Mouse (Mus musculus): ENCODE results near the gene Acer2. TPM values are rescaled to one million over a fixed set of nuclear protein-coding genes. Genes with fewer than 3 reads are reported as not detected.
A peak's percentile ranks its signal among the peaks of the same experiment; 100 is the strongest.

Gene Acer2
- polyA plus RNA-seq, 1 experiment: 12.7 TPM

- TF ChIP-seq CTCF (IDR thresholded peaks at IDR 0.05; ENCODE audit: borderline replicate concordance, extremely low read depth, insufficient read depth, insufficient read length) (no peak), POLR2A (IDR thresholded peaks at IDR 0.05; ENCODE audit: borderline replicate concordance, extremely low read depth, insufficient read depth, insufficient read length, poor library complexity, severe bottlenecking) (no peak)
- DNase-seq (ENCODE audit: low read depth): no peak
These were observed 52.8 kb downstream of the Acer2 start for GRCm38 (mm10) chr4:86926997-86927396.

DNA sequence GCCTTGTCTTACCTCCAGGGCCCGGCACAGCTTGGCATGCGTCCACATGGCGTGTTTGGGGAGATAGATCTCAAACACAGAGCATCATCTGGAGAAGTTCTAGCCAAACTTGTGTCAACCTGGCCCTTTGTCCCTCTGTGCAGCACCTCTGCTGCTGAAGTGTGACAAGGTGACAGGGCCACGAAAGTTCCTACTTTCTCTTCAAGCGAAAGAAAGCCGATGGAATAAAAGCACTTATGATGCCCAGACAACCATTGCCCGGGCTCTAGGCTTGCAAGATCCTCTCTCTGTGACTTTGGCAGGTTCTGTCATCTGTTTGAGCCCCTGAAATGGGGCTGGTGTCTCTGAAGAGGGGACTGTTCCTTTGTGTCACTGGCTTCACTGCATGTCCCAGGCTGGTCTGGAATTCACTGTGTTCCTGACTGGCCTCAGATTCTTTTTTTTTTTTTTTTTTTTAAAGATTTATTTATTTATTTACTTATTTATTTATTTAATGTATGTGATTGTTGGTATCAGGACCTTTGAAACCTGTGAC, 56.0 kb downstream of the Acer2 start:
- peak; percentile 22 for DNase-seq (ENCODE audit: low read depth)
- TF ChIP-seq POLR2A (IDR thresholded peaks at IDR 0.05; ENCODE audit: borderline replicate concordance, extremely low read depth, insufficient read depth, insufficient read length, poor library complexity, severe bottlenecking) (no peak), CTCF (IDR thresholded peaks at IDR 0.05; ENCODE audit: borderline replicate concordance, extremely low read depth, insufficient read depth, insufficient read length) (no peak)

- peak; percentile 79 for DNase-seq (ENCODE audit: low read depth)
- TF ChIP-seq POLR2A (IDR thresholded peaks at IDR 0.05; ENCODE audit: borderline replicate concordance, extremely low read depth, insufficient read depth, insufficient read length, poor library complexity, severe bottlenecking) (no peak), CTCF (IDR thresholded peaks at IDR 0.05; ENCODE audit: borderline replicate concordance, extremely low read depth, insufficient read depth, insufficient read length) (no peak)
These were observed 56.6 kb downstream of the Acer2 start for GRCm38 (mm10) chr4:86930636-86931456.

- no peak for DNase-seq (ENCODE audit: low read depth)
- TF ChIP-seq POLR2A (IDR thresholded peaks at IDR 0.05; ENCODE audit: borderline replicate concordance, extremely low read depth, insufficient read depth, insufficient read length, poor library complexity, severe bottlenecking) (no peak), CTCF (IDR thresholded peaks at IDR 0.05; ENCODE audit: borderline replicate concordance, extremely low read depth, insufficient read depth, insufficient read length) (peak; percentile 33; the same call in 1 of the 2 replicates)
These were observed 58.8 kb downstream of the Acer2 start for GRCm38 (mm10) chr4:86933026-86933425.

DNA sequence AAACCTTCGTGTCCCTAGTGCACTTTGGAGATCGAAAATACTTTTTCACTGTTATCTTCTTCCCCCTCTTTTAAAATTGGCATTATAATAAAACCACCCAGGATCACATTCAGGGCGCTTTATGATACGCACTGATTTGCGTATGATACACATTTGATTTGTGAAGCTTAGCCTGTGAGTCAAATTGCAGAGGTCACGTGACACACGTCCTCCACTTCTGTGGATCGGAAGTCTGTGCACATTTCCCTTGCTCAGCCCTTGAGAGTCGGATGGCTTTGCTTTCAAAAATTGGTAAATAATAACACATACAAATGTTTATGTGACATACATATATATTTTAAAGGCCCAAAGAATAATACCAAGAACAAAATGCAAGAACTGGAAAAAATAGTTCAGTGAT, 62.0 kb downstream of the Acer2 start:
- TF ChIP-seq CTCF (IDR thresholded peaks at IDR 0.05; ENCODE audit: borderline replicate concordance, extremely low read depth, insufficient read depth, insufficient read length) (no peak), POLR2A (IDR thresholded peaks at IDR 0.05; ENCODE audit: borderline replicate concordance, extremely low read depth, insufficient read depth, insufficient read length, poor library complexity, severe bottlenecking) (no peak)
- DNase-seq (ENCODE audit: low read depth): no peak

DNA sequence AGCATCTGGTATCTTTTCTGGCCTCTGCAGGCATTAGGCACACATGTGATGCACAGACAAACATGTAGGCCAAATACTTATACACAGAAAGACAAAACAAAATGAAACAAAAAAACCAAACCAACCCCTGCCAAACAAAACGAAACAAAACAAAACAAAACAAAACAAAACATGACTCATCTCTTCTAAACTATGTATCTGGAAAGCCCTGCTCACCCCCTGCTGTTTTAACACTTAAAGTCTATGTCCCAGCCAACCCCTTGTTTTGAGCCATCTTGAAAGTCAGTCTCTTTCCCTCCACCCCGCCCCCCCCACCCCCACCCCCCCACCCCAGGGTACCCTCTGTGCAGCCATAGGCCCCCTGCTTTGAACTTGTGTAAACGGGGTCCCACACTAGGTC, 62.5 kb downstream of the Acer2 start:
- no peak for DNase-seq (ENCODE audit: low read depth)
- TF ChIP-seq CTCF (IDR thresholded peaks at IDR 0.05; ENCODE audit: borderline replicate concordance, extremely low read depth, insufficient read depth, insufficient read length) (no peak), POLR2A (IDR thresholded peaks at IDR 0.05; ENCODE audit: borderline replicate concordance, extremely low read depth, insufficient read depth, insufficient read length, poor library complexity, severe bottlenecking) (no peak)

DNA sequence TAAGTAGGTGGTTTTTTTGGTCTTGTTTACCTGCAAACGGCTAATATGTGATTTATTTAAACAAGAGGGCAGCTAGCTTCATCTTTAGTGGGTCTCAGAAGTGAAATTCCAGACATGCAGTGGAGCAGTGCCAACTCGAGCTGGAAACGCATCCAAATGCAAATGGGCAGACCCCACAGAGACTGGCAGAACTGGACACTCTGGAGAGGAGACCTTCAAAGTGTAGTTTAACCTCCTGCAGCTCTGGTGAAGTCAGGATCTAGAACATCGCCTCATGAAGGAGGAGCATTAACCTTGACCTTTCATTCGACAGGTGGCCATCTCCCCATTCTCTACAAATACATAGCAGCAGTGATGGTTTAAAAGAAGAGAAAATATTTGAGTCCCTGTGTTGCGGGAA, 68.5 kb downstream of the Acer2 start:
- no peak for DNase-seq (ENCODE audit: low read depth)
- TF ChIP-seq CTCF (IDR thresholded peaks at IDR 0.05; ENCODE audit: borderline replicate concordance, extremely low read depth, insufficient read depth, insufficient read length) (no peak), POLR2A (IDR thresholded peaks at IDR 0.05; ENCODE audit: borderline replicate concordance, extremely low read depth, insufficient read depth, insufficient read length, poor library complexity, severe bottlenecking) (no peak)

- TF ChIP-seq CTCF (IDR thresholded peaks at IDR 0.05; ENCODE audit: borderline replicate concordance, extremely low read depth, insufficient read depth, insufficient read length) (no peak), POLR2A (IDR thresholded peaks at IDR 0.05; ENCODE audit: borderline replicate concordance, extremely low read depth, insufficient read depth, insufficient read length, poor library complexity, severe bottlenecking) (no peak)
These were observed 69.1 kb downstream of the Acer2 start for GRCm38 (mm10) chr4:86943296-86943695.

DNA sequence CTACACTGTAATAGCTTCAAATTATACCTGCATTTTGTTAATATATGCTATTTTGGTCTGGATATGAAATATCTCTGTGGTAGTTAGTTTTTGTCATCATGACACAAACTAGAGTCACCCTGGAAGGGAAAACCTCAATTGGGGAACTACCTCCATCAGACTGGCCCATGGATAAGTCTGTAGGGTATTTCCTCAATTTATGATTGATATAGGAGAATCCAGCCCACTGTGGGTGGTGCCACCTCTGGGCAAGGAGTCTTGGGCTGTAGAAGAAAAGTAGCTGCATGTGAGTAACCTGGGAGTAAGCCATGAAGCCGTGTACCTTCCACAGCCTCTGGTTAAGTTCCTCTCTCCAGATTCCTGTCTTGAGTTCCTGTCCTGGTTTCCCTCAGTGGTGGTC, 74.6 kb downstream of the Acer2 start:
- DNase-seq (ENCODE audit: low read depth): no peak
- TF ChIP-seq CTCF (IDR thresholded peaks at IDR 0.05; ENCODE audit: borderline replicate concordance, extremely low read depth, insufficient read depth, insufficient read length) (no peak), POLR2A (IDR thresholded peaks at IDR 0.05; ENCODE audit: borderline replicate concordance, extremely low read depth, insufficient read depth, insufficient read length, poor library complexity, severe bottlenecking) (no peak)

More at GRCm38 (mm10) chr4:86943296-86943695, 69.1 kb downstream of the Acer2 start:
- no peak for DNase-seq (ENCODE audit: low read depth)

DNA sequence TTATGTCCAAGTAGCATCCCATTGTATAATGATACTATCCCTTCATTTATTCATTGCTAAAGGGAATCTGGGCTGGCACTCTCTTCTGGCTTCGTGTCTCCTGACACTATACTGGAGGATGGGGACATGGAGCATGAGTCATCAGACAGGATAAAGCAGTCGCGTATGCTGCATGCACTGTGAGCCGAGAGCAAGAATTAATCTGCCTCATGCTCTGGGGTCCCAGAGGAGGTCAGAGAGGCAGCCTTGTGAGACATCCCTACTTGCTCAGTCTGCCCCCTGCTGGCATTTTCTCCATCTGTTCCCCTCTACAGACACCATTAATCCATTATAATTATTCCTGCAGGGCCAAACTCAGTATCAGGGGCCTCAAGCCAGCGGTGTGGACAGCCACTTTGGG, 79.3 kb downstream of the Acer2 start:
- TF ChIP-seq POLR2A (IDR thresholded peaks at IDR 0.05; ENCODE audit: borderline replicate concordance, extremely low read depth, insufficient read depth, insufficient read length, poor library complexity, severe bottlenecking): no peak
- TF ChIP-seq CTCF (IDR thresholded peaks at IDR 0.05; ENCODE audit: borderline replicate concordance, extremely low read depth, insufficient read depth, insufficient read length): no peak
- peak; percentile 17 for DNase-seq (ENCODE audit: low read depth)

- no peak for TF ChIP-seq CTCF (IDR thresholded peaks at IDR 0.05; ENCODE audit: borderline replicate concordance, extremely low read depth, insufficient read depth, insufficient read length)
- TF ChIP-seq POLR2A (IDR thresholded peaks at IDR 0.05; ENCODE audit: borderline replicate concordance, extremely low read depth, insufficient read depth, insufficient read length, poor library complexity, severe bottlenecking): no peak
- DNase-seq (ENCODE audit: low read depth): no peak
These were observed 81.3 kb downstream of the Acer2 start for GRCm38 (mm10) chr4:86955448-86955847.
